Mouse (Mus musculus): Measurements from ENCODE around the gene Agpat3.

DNA sequence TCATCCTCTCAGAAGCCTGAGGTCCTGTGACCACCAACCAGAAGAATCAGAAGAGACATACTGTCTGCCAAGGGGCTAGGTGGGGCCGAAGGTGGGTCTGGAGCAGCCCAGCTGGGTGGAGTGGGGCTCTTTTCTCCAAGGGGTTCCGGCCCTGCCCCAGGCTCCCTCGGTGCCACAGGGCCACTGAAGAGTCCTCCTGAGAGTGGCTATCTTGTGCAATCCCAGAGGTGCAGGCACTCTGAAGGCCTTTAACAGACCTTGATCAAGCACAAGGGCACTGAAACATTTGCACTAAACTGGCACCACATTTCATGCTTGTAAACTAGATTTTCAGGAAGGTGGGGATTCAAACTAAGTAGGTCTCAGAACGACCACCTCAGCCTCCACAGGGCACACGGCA is 55.9 kb downstream of the Agpat3 start:
- TF ChIP-seq MAX (IDR thresholded peaks at IDR 0.05) (no peak), CTCF (IDR thresholded peaks at IDR 0.05; ENCODE audit: control insufficient read depth, insufficient read depth, insufficient read length) (no peak), USF1 (IDR thresholded peaks at IDR 0.05; ENCODE audit: low read depth) (no peak), FOSL1 (IDR thresholded peaks at IDR 0.05; ENCODE audit: insufficient read depth, low read length, poor library complexity, severe bottlenecking) (no peak), MYOG (IDR thresholded peaks at IDR 0.05; ENCODE audit: control insufficient read depth, extremely low read depth, insufficient read length) (no peak)

Data from C2C12 (cell line).